Mouse (Mus musculus): ENCODE data around the gene Poln. TPM values are rescaled to one million over a fixed set of nuclear protein-coding genes. Genes with fewer than 3 reads are reported as not detected.

Poln gene
- total RNA-seq, 2 experiments from 2014 or later: 8.0 to 8.5 TPM

DNA sequence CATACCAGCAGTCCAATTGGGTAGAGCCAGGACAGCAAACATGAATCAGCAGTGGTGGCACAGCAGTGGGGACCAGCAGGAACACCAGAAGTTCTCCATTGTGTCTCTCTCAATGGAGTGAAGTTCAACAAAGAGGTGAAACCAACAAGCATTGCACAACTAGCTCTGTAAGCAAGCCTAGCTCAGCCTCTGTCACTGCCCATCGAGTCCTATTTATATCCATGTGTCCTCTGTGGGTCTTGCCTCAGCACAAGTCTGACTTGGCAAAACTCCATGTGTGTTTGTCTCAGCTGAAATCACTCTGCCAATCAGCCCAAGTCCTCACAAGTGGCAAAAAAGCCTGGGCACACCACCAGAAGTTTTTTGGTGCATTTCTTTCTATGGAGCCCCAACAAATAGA is 63.6 kb downstream of the Poln start:
- peak; percentile 20 to 24 for DNase-seq

DNA sequence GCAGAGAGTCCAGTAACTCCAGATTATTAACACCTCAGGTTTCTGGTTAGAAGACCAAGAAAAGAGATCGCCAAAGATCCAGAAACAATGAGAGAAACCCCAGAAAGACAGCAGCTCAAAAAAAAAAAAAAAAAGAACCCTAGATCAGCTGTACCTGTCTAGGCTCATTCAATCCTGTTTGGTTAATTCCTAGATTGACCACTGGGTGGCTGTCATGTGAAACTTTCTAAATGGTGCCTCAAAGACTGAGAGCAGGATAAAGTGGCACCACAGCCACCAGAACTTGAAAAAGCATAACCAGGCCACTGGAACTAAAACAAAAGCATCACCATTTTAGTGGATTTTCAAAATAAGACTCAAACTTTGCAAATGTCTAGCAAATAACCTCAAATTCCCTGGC is 71.9 kb downstream of the Poln start:
- DNase-seq: peak; percentile 9 to 51

DNA sequence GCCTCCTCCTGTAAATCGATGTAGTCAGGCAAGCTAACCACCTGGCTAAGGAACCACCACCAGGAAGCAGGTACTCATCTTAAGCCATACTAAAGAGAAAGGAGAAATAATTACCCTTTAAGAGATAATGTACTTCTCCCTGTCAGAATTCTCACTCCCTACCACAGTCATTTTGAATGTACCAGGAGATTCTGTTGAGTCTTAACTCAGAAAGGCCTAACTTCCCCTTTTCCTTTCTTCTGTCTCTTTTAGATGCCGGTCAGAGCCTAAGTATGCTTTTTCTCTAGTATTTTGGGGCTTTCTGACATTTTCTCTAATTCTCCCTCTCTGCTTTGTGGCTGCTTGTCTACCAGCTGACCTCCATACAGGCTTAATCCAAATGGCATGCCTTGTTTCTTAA is 76.2 kb downstream of the Poln start:
- DNase-seq: no peak

DNA sequence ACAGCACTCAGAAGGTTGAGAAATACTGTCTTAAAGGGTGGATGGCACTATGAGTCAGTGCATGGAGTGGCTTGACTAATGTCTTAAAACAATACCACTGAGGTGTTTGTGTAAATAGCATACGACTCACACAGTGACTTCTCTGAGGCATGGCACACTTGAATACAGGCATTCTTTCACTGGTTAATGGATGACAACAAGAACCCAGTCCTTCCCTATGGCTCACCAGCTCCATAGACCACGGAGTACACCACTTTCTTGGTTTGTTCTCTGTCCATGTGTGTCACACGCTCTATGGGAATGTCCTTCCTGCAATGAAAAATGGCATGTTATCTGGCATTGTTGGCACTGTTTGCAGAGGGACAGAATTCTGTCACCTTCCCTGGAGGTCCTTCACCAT is 136.7 kb downstream of the Poln start:
- peak in 1 of 2 experiments; percentile 7 for DNase-seq

DNA sequence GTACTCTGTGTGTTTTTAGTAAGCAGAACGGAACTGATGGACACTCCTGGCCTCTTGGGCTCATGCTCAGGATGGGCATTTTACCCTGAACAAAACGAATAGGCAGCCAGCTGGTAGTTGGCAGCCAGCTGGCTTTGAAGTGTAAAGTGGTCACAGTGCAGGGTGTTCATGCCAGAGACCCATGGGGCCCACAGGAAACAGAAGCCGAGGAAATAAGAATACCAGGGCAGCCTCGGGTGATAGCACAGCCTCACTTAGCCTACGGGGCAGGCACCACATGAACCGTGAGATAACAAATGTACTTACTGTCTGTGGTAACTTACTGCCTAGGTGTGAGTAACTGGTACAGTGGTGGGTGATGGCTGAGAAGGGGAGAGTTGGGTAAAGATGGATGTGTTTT is 138.2 kb downstream of the Poln start:
- no peak for DNase-seq

DNA sequence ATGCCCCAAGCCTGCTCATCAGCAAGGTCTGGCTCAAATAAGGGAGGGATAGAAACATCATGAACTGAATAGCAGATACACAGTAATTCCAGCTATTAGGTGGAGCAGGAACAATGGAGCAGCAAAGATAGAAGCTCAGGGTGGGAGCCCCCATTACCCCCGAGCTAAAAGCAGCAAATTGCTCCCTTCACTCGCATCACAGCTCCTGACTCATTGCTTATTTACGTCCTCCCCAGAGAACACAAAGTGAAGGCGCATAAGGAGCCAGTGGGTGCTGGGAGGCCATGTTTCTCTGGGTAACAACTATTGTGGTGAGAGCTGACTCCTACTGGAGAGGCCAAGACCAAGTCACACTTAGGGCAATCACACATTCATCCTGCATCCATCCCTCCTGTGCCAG is 139.1 kb downstream of the Poln start:
- no peak for DNase-seq

DNA sequence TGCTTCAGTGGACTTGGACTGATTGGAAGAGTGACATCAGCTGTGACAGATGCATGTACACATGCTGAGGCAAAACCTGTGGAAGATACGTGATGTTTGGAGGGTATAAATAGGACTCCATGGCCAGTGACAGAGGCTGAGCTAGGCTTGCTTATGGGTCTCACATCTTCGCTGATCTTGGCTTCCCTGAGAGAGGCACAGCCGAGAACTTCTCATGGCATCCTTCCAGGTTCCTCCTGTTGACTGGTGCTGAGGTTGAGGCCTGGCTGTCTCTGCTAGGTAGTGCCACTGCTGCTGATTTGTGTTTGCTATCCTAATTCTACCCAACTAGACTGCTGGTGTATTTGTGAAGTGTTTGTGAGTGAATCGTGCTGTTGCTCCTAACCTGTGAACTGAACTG is 150.3 kb downstream of the Poln start:
- DNase-seq: no peak

DNA sequence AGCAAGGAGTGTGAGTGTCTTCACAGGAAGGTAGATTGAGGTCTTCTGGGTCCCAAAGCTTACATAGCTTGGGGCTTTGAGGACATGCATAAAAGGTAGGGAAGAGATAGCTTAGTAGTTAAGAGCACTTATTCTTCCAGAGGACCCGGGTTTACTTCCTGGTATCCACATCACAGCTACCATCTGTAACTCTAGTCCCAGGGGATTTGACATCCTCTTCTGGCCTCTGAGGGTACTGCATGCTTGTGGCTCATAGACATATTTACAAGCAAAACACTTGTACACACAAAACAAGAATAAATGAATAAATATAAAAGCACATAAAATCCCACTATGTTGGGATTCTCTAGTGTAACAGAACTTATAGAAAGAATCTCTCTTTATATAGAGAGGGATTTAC is 154.6 kb downstream of the Poln start:
- no peak for DNase-seq

DNA sequence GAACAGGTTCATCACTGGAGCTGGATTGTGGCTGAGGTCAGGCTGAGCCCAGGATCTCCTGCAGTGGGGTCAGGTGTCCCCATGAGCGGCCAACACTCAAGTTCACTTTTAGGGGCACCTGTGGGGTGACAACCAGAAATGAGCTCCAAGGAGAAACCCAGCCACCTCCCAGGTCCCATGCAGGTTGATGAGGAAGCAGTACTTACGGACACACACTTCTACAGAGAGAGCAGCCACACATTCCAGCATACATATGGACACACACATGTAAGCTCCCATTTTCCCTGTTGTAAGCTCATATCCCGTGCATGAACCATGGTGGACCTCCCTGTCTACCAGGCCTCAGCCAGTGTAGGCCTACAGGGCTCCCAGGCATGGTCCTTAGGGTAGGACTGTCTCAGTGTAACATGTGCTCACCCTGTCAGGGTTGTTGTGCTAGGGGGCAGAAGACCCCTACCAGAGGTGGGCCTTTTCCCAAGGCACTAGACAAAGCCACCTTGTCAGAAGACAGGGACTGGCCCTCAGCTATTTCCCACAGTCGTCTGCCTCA is 161.8 kb downstream of the Poln start:
- no peak for DNase-seq

DNA sequence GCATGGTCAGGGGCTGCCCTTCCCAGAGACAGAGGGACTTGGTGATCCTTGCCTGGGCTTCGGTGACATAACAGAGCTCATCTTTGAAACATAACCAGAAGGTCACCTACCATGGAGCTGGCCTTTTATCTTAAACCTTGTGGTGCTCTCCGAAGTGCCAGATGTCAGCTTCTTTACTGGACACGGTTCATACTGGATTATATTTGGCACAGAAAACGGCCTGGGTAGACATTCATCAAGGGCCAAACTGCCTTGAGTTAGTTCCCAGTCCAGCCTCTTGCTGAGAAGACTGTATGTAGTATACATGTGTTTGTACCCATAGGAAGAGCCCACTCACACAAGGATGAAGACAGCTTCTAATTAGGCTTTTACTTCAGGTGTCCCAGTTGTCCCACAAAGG is 162.4 kb downstream of the Poln start:
- DNase-seq: no peak

DNA sequence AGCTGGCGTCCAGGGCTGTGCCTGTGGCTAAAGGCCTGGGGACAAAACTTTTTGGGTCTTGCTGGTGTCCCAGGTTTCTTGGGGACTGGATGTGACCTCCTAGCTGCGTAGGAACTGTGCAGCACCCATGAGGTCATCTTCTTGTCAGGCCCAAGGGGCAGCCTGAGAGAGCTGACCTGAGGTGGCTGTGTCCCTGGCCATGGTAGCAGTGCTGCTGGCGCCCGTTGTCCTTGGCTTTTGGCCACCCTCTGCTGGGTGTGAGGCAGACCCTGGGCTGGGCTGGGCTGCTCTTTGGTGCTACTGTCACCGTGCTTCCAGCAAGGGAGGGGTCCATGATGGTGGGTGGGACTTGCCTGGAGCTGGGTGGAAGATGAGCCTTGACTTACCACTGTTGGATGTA is 164.6 kb downstream of the Poln start:
- DNase-seq: peak; percentile 27 to 41

DNA sequence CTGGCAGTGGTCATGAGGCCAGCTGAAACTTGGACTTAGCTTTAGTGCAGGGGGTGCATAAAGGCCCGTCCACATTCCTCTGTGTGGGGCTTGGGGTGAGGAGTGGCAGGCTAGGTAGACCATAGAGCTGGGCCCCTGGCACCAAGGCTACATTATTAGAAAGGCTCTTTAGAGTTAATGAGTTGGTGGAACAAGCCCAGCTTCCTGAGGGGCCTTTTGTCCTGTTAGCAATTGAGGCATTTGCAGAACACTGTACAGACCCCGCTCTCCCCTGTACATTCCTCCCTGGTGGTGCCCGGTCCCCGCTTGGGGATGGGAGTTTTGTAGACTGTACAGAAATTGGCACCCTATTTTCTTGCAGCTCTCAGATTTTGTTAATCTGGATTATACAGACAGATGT is 166.6 kb downstream of the Poln start:
- DNase-seq: no peak

DNA sequence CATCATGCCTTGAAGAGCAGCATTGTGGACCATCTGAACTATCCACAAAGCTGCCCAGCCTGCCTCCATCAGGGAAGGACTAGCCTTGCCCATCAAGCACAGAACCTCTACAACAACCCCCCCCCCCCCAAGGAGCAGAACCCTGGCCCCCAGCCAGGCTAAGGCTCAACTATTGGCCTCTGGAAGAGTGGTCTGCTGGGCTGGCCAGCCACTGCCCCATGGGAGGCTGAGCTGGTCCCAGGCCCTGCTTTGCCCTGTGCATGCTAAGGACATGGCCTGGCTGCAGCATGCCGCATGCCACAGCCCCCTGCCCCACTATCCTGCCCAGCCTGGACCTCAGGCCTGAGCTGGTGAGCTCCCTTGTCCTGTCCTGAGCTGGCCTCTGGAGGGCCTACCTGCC is 167.8 kb downstream of the Poln start:
- DNase-seq: peak in 1 of 2 experiments; percentile 48

DNA sequence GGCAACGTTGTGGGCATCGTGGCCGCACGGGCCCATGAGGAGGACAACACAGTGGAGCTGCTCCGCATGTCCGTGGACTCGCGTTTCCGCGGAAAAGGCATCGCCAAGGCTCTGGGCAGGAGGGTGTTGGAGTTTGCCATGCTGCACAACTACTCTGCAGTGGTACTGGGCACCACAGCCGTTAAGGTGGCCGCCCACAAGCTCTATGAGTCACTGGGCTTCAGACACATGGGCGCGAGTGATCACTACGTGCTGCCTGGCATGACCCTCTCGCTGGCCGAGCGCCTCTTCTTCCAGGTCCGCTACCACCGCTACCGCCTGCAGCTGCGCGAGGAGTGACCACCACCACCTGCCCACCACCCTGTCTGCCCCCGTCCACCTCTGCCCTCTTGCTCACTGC is 168.4 kb downstream of the Poln start:
- DNase-seq: no peak

DNA sequence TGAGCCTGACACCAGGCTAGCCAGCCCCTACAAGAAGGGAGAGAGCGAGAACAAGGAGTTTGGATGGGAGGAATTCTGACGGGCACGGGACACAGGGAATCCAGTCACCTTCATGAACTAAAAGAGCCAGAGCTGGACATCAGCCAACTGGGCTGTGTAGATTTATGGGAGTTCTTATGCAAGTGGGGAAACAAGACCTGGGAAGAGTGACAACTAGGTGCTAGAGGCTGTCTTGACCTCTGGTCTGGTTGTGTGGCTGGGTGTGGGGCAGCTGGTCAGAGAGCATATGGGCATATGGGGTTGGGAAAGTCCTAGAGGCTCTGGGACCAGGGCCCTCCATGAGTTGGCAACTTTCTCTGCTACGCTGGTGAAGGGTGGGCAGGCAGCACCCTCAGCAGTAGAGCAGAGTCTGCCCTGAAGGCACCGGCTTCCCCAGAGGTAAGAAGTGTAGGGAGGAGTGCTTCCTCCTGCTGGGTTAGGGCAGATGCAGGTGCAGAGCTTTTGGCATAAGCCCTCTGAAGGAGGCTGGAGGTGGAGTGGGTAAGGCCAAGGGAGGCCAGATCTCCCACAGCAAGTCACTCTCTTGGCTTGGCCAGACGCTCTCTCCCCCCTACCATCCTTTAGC is 169.7 kb downstream of the Poln start:
- peak; percentile 42 to 59 for DNase-seq

DNA sequence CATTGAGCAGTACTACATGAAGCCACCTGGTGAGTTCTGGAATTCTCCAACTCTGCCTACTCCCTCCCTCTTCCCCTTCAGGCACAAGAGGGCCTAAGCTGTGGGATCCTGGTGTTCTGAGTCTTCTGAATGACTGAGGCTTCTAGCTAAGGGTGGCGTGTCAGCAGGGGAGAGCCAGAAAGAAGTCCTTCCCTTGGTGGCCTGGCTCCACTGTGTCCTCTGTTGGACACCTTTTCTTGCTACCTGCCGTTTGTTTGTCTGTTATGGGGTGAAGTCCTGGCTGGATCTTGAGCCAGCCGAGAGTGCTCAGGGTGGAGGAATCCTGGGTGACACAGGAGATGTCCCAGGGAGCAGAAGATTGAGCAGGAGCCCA is 170.8 kb downstream of the Poln start:
- no peak for DNase-seq

DNA sequence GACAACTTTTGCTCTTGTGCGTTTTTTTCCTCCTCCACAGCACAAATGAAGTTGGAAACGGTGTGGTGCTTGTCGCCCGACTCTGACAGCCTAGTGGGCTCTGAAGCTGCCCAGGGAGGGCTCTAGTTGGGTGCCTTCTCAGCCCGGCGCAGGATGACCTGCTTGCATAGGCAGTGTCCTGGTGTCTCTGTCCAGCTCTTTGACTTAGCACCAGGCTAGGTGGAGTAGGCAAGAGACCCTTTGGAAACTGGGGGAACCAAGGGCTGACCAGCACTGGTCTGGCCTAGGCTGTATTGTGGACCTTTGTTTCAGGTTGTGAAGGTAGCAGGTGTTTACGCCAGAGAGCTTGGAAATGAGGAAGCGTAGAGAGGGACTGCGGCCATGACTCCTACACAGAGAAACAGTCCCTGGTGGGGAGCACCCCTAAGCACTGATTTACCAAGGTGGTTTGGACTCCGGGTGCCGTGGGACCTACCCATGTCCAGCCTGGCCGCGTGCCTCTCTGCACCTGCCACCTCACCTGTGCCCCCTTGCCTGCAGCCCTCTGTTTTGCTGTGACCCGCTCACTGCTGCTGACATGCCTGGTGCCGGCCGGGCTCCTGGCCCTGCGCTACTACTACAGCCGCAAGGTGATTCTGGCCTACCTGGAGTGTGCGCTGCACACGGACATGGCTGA is 171.3 kb downstream of the Poln start:
- no peak for DNase-seq

DNA sequence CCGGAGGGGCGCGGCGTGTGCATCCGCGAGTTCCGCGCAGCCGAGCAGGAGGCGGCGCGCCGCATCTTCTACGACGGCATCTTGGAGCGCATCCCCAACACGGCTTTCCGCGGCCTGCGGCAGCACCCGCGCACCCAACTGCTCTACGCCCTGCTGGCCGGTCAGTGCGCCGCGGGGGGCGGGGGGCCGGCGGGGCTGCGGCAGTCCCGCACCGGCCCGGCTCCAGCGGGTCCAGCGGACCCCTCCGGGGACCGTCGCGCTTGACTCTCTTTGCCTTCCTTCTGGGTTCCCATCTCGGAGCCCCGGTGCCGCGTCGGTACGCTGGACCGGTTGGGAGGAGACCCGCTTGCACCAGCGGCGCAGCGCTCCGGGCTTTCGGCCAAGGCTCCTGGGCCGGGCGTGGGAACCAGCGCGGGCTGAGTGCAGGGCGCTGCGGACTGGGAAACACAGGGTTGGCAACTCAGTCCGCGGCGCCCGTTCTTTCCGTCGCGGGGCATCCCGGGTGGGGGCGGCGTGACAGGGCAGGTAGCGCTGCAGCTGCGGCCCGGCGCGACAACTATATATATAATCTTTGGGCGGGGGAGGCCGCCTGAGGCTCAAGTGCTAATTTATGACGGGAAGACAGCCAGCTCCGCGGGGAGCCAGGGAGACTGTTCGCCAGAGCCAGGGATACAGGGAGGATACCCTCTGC is 172.1 kb downstream of the Poln start:
- DNase-seq: peak; percentile 78 to 84

DNA sequence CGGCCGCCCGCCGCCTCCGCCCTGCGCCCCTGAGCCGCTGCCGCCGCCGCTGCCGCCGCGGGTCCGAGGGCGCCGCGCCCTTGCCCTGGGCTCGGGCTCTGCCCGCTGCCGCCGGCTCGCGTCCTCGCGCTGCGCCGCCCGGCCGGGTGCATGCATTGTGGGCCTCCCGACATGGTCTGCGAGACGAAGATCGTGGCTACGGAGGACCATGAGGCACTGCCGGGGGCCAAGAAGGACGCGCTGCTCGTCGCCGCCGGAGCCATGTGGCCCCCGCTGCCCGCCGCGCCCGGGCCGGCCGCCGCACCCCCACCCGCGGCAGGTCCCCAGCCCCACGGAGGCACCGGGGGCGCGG is 172.6 kb downstream of the Poln start:
- no peak for DNase-seq

DNA sequence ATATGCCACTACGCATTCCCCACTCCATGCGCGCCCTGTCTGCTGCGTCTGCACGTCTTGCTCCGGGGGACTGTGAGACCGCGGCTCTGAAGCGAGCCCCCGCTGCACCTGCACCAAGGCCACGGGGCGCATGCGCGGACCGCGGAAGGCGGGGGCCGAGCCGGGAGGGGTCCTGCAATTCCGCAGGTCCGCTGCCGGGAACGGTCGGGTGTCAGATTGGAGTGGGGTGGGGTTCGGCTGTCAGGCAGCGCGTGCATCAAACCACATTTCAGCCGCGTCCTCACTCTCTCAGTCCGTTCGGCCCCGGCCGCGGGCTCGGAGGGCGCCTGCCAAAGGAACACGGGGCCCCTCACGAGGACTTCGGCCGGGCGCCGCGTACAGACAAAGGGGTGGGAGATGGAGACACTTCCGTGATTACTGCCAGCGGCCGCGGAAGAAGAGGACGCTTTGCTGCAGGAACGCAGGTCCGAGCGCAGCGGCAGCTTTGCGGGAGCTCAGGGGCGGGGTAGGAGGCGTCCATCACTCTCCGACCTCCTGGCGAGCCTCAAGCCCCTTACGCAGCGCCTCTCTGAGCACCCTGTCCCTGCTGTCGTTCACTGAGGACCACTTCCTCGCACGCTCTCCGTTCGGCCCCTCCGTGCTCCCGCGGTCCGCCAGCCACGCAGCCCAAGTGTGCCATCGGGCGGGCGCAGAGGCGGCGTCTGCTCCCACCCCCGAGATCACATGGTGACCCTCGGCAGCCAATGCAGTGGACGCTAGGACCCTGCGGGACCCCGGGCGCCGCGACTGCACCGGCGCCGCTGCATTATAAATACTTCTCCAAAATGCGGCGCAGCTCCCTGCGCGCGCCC is 173.2 kb downstream of the Poln start, which contains the start of gene Nat8l:
Nat8l (plus strand) TSS at position 142 of the 851 bp plus-strand sequence.
- peak; percentile 50 to 75 for DNase-seq

DNA sequence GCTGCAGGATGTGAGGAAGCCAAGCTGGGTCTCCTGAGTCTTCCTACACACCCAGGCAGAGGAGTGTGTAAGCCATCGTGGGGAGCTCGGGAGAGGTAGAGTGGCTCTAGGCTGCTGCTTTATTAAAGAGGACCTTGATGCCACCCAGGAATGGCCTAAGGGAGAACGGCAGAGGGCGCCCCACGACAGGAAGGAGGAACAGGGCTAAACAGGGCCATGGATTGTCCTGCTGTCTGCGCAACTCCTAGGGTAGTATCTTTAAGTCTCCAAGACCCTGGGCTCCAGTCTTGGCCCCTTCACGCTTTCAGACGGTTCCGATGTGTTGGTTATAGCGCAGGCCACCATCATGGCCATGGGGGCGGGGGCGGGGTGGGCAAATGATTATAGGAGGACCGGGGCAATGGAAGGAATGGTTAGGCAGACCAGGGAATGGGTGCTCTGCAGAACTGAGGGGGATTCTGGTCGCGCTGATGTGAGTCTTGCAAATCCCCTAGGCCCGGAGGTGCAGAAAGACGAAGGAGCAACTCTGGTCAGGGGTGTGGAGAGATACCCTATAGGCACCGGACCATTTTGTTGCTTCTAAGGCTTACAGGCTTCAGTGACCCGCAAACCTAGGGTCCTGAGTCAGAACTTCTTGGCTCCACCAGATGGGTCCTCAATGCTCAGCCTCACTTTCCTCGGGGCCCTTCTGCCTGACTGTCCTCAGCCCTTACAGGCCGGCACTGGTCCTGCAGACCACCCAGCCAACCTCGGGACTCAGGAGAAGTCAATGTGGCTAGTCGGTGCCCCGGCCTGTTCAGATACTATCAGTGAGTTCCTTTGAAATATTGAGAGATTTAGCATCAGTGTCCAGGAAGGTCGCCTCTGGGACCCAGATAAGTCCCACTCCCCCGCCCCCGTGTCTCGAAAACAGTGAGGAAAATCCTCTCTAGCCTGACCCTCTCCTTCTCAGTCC is 174.3 kb downstream of the Poln start:
- DNase-seq: peak; percentile 83 to 88
